Mouse (Mus musculus) Muller cell, postnatal 12 days (primary cell): Measurements from ENCODE around the gene Cfap43.

ENCODE experiments used
- DNase-seq: peaks from one replicate; pipeline ENCODE4 v3.0.0-alpha.2; 2015; ENCODE audit errors: inconsistent ontology term

Gene Cfap43

GRCm38 (mm10) chr19:47914191-47914590 lies 4.9 kb downstream of the Cfap43 start:
- no peak for DNase-seq

- no peak for DNase-seq
These were observed 5.7 kb downstream of the Cfap43 start for GRCm38 (mm10) chr19:47913344-47913743.

DNA sequence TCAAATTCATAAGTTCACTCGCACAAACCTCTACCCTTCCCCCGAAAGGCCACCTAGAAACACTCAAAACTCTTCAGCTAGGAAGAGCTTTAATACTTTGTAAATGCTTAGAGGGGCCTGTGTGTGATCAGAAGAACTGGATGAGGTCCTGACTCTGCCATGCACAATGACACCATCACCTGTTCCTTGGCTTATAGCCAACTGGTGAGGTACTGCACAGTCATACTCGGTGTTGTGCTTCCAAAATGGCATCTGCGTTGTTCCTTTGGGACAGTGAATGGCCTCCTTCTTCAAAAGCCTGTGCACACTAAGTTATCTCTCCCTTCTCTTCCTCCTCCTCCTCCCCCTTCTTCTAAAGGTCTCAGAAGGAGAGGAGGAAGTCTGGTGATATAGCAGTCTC lies 8.3 kb downstream of the Cfap43 start:
- DNase-seq: no peak

DNA sequence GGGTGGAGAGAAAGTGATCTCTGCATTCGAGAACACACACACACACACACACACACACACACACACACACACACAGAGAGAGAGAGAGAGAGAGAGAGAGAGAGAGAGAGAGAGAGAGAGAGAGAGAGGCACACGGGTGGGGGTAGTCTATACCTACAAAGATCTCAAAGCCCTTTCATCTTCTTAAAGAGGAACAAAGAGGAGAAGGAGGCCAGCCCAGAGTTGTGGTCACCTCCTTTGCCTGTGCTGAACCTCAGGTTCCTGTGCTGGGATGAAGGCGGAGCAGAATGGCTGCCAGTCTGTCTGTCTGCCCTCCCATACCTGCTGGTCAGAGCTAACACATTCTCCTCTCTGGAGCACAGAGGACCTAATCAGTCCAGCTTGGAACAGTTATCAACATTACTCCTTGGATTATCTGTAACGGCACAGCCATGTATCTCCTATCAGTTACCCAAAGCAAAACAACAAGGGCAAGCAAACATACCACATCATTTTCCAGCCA lies 8.9 kb downstream of the Cfap43 start:
- no peak for DNase-seq

GRCm38 (mm10) chr19:47909387-47910116 lies 9.5 kb downstream of the Cfap43 start:
- peak; percentile 79 for DNase-seq

- DNase-seq: no peak
These were observed 10.1 kb downstream of the Cfap43 start for GRCm38 (mm10) chr19:47908961-47909371.

GRCm38 (mm10) chr19:47907596-47907995 lies 11.5 kb downstream of the Cfap43 start:
- no peak for DNase-seq

GRCm38 (mm10) chr19:47905603-47906002 lies 13.5 kb downstream of the Cfap43 start:
- no peak for DNase-seq

DNA sequence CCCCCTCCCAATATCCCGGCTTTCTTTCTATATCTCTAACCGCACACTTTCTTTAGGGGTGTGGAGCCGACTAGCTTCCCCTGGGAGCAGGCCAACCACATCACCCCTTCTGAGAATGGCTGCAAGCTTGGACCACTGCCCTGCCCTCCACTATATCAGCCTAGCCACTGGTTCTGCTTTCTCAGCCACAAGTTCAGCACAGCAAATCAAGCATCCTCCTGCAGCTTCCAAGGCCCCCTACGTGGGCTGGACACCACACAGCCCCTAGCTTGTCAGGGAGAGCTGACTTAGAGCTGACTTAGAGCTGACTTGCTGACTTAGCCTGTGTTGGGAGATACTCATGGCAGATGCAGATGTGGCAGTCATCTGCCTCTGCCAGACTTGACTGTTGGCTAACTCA lies 14.0 kb downstream of the Cfap43 start:
- DNase-seq: no peak

GRCm38 (mm10) chr19:47903679-47904078 lies 15.4 kb downstream of the Cfap43 start:
- peak; percentile 43 for DNase-seq

DNA sequence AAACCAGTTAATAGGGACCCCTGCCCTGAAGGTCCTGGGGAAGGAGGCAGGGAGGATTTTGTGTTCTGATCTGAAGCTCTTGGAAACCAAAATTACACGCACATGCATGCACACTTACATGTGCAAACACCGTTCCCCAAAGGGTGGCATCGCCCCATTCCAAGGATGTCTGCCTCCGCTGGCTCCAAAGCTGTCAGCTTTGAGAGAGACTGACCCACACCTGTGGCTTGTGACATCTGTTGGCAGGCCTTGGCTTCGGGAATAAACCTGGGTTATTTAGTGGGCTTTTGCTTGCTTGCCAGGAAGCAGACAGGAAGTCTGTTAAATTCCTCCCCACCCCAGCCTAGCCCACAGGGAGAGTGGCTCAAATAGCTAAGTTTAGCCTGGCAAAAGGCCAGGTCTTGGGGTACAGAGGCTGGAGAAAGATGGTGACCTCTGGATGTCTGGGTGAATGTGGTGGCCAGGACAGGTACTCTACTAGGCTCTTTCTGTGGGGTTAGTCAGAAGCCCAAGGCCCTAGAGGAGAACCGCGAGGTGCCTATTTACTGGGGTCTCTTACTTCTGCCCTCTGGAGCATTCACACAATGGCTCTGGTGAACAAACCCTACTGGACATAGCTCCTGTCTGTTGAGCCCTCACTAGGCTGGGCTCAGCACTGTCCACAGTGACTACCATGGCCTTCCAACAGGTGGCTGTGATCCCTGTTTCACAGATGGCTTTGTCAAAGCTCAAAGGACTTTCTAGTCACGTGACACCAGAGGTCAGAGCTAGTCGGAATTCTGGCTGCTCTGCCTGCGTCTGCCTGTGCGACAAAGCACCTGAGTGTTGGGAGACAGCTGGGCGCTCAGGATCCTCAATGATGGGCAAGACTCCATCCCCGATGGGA lies 16.5 kb downstream of the Cfap43 start:
- peak; percentile 36 for DNase-seq

DNA sequence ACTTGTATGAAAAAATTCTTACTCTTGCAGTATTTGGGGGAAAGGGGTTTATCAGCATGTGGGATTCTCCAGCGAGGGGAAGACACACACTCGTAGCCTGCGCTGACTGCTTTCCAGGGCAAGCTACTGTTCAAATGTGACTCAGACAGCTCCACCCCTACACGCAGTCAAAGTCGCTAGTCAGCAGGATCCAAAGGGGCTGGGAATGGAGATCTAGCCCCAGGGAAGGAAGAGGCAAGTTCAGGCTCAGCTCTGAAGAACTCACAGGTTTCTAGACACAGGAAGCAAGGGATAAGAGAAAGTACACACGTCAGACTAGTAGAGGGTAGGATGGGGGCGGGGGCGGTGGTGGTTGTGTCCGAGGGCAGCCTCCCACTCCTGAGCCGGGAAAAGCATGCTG lies 18.5 kb downstream of the Cfap43 start:
- no peak for DNase-seq

GRCm38 (mm10) chr19:47900012-47900411 lies 19.1 kb downstream of the Cfap43 start:
- DNase-seq: no peak

DNA sequence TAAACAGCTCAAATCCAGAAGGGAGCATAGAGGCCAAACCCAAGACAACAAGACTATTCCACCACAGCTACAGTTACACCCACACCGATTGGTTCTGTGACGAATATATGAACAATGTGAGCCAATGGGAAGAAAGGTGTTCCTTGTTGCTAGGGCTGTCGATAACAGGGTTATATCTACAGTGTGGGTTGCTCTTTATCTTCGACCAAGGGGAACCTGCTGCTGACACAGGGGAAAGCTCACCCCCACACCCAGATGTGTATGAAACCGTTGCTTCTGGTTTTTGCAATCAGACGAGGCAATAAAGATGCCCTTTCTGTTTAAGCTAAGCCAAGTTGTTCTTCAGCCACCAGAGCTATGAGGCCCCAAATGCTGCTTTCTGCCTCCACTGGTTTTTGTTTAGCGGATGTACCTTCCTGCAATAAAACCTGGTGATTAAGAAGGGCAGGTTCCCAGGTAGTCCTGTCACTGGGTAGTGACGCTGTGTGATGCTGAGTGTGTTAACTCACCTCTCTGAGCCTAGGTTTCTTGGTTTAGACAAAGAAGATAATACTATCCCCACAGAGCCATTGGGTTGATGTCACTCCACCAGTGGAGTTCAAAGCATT lies 20.5 kb downstream of the Cfap43 start:
- no peak for DNase-seq

GRCm38 (mm10) chr19:47893092-47893491 lies 26.0 kb downstream of the Cfap43 start:
- no peak for DNase-seq

GRCm38 (mm10) chr19:47891562-47892312 lies 27.4 kb downstream of the Cfap43 start:
- peak; percentile 61 for DNase-seq

GRCm38 (mm10) chr19:47890489-47891130 lies 28.5 kb downstream of the Cfap43 start:
- peak; percentile 89 for DNase-seq

DNA sequence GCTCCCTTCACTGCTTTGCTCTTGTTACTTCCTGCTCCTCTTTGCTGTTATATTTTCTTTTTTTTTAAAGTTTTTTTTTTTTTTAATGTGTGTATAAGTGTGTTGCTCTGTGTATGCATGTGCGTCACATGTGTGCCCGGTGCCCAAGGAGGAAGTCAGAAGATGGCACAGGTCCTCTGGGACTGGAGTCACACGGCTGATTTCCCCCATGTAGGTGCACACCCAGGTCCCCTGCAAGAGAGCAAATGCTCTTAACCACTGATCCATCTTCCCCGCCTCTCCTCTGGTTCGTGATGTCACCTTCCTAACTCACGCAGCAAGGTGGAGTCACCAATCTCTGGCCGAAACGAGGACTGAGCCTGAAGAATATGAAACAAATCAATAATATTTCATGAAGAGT lies 31.1 kb downstream of the Cfap43 start:
- no peak for DNase-seq

- DNase-seq: no peak
These were observed 31.7 kb downstream of the Cfap43 start for GRCm38 (mm10) chr19:47887417-47887816.

DNA sequence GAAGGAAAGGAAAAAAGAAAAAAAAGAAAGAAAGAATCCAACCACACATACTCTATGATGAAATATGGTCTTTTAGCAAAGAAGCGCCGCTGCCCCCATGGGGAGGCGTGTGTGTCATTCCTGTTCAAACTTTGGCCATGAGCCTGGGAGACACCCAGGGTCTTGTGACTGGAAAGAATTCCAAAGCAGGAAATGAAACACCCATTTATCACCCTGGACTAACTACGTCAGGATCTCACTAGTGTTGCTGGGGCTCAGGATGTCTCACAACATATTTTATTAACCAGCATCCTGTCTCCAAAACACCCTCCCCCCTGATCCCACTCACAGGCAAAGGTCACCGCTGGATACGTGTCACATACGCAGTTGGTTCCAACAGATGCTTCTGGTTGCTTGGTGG lies 32.5 kb downstream of the Cfap43 start:
- peak; percentile 50 for DNase-seq

GRCm38 (mm10) chr19:47885886-47886285 lies 33.2 kb downstream of the Cfap43 start:
- DNase-seq: no peak
